Mouse (Mus musculus): ENCODE measurements around the gene Gucd1.

Gucd1 gene

DNA sequence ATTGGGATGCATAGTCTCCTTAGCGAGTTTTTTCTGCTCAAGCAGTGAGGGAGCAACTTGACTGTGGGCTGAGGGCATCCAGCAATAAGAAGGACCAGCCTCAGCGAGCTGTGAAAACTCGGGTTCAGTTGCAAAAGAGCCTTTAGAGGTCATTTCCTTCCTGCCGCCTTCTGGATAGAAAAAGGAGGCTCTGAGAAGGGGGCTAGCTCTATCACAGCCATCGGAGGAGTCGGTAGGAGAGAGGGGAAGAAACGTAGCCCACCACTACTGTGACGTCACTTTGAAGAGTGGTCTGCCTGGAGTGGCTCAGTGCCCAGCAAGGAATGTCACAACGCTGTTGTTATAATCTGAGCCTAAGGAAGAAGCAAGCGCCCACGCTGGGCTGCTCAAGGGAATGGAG, 190.7 kb downstream of the Gucd1 start:
- no peak for DNase-seq (ENCODE audit: low spot score in 2 of 2)

- peak in 1 of 2 experiments; percentile 62 for DNase-seq (ENCODE audit: low spot score in 2 of 2)
Observed at GRCm38 (mm10) chr10:75326553-75326952, 191.2 kb downstream of the Gucd1 start.

DNA sequence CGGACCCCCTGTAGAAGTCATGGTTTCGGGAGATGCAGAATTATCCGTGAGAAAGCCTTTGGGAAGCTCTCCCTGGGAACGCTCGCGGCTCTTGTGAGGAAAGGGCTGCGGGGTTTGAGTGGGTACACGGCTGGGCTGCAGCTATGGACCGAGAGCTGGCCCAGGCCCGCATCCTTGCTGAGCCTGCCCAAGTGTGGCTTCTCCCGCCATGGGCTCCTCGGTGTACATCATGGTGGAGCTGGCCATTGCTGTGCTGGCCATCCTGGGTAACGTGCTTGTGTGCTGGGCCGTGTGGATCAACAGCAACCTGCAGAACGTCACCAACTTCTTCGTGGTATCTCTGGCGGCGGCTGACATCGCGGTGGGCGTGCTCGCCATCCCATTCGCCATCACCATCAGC, 192.0 kb downstream of the Gucd1 start:
- no peak for DNase-seq (ENCODE audit: low spot score in 2 of 2)

GRCm38 (mm10) chr10:75324391-75324790, 193.4 kb downstream of the Gucd1 start:
- DNase-seq (ENCODE audit: low spot score in 2 of 2), result no peak

DNA sequence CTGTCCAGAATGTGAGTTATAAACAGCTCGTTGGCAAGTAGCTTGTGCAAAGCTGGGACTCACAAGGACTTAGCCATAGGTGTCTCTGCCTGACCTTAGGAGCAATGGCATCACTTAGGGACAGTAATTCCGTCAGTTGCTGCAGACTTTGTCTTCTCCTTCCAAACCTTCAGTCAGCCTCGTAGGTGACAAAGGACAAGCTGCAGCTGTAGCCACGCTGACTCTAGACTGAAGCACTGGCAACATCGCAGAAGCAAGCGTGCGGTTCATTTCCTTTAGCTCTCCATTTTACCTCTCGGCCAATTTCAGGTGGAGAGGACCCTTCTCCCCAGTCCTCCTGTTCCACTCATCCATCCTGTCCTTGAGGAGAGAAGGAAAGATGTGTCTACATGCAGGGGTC, 193.8 kb downstream of the Gucd1 start:
- DNase-seq (ENCODE audit: low spot score in 2 of 2), result no peak

GRCm38 (mm10) chr10:75322966-75323365, 194.8 kb downstream of the Gucd1 start:
- no peak for DNase-seq (ENCODE audit: low spot score in 2 of 2)

DNA sequence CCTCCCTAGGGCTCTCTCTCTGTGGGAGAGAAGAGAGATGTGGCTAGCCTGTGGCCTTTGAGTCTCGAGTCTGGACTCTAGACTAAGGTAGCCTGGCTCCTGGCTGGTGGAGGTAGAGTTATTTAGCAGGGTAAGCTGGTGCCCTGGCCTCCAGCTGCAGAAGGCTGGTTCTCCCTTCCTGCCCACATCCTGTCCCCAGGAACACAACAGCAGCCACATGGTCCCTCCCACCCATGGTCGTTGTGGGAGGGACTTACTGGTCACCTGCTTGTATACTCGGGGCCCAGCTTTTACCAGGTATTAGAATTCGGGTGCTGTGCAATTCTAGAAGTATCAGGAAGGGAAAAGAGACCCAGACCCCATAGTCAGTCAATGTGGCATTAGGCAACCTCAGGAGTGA, 197.5 kb downstream of the Gucd1 start:
- peak in 1 of 2 experiments; percentile 46 for DNase-seq (ENCODE audit: low spot score in 2 of 2)

GRCm38 (mm10) chr10:75318206-75318605, 199.6 kb downstream of the Gucd1 start:
- DNase-seq (ENCODE audit: low spot score in 2 of 2), result no peak

DNA sequence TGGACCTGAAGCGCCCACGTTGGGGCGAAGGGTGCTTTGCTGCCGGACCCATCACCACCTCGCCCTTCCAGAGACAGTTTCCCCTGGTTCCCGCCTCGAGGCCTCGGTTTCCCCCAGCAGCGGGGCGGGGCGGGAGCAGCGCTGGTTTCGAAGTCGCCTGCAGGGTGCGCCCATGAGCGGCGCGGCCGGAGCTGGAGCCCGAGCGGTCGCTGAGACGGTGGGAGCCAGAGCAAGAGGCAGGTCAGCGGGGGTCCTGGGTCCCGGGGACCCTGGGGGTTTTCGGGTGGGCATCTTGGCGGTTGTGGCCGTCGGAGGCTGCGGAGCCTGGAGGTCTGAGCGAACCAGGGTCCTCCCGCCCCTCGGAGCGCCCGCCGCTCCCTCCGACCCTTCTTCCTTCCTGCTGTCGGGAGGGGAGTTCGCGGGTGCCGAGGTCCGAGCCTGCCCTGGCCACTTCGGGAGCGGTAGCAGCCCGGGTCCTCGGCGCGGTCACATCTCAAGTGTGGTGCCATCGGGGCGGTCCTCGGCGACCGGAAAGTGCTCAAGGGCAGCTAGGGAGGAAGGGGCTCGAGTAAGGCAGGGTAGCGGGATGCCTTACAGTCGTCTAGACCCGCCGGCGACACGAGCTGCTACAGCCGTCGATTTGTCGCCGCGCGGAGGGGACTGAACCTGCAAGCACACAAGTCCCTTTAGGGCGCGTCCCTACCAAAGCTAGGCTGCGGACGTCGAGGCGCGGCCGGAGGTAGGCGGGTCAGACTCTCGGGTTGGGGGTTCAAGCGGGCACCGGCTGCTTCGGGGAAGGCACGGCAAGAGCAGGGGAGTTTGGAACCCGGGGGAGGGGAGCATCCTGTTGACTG, 200.6 kb downstream of the Gucd1 start:
- DNase-seq (ENCODE audit: low spot score in 2 of 2), result peak; percentile 65 to 81

DNA sequence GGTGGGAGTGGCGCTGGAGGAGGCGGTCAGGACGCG, 201.1 kb downstream of the Gucd1 start, which contains the start of gene Adora2a:
Gene Adora2a (plus strand): TSS at position 6 of the 36 bp plus-strand sequence.
- DNase-seq (ENCODE audit: low spot score in 2 of 2), result no peak

DNA sequence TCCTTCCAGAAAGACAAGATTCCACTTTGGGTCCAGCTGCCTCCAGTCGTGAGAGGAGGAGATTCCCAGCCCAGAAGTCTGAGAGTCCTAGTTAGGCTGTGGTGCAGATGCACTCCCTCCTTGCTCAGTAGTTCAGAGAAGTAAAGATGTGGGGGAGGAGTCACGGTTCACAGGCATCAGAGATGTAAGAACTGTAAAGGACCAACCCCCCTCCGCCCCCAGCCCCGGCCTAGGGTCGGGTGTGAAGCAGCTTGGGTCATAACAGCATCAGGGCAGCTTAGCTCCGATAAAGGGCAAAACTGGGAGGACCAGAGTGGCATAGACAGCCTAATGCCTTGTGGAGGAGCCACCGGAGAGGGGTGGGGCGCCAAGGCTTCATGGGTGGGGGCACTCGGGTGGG, 201.3 kb downstream of the Gucd1 start:
- DNase-seq (ENCODE audit: low spot score in 2 of 2), result peak in 1 of 2 experiments; percentile 43

DNA sequence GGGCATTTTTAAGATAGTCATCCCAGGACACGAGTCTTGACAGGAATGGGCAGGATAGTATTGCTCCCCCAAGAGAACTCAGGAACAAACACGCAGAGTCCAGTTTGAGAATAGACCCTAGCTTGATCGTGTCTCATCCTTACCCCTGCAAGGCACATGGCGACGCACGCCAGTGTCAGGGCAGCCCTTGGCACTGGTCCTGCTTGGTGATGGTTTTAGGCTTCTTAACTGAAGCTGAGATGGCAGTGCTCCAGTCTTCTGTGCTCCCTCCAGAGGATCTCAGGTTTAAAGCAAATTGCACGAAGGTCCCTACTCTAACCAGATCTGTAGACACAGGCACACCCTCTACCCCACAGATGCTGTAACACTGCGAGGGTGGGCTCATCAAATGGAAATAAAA, 202.0 kb downstream of the Gucd1 start:
- DNase-seq (ENCODE audit: low spot score in 2 of 2), result no peak

DNA sequence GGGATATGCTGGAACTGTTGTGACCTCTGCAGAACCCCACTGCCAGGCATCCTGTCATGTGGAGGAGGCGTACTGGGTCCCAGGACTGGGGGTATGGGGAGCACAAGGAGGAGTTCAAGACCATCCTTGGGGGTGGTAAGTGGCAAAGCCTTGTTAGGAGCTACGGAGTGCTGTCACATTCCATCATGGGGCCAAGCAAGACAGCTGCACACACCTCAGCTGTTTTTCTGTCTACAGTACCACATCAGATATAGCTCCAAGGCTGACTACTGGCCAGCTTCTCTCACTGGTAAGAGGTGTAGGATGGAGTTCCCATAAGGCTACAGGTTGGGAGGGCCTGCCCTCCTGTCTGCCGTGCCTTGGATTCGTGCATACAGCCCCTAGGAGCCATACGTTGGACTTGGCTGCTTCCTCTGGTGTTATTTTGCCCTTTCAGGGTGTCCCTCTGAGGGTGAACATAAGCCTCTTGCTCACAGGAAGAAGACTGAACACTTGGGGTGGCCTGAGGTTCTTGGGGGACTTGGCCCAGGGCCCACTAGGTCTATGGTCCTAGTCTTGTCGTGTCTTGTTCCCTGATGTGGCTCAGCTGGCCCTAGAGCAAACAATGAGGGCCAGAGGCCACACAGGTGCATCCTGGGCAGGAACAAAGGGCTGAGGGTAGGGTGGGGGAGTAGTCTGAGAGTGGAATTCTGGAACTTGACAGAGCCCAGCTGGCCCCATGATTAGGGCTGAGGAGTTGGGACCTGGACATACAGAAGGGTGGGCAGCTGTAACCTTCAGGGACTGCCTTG, 203.4 kb downstream of the Gucd1 start:
- DNase-seq (ENCODE audit: low spot score in 2 of 2), result no peak

- peak in 1 of 2 experiments; percentile 13 for DNase-seq (ENCODE audit: low spot score in 2 of 2)
Observed at GRCm38 (mm10) chr10:75312361-75312760, 205.4 kb downstream of the Gucd1 start.

GRCm38 (mm10) chr10:75307130-75307529, 210.6 kb downstream of the Gucd1 start:
- DNase-seq (ENCODE audit: low spot score in 2 of 2), result no peak

DNA sequence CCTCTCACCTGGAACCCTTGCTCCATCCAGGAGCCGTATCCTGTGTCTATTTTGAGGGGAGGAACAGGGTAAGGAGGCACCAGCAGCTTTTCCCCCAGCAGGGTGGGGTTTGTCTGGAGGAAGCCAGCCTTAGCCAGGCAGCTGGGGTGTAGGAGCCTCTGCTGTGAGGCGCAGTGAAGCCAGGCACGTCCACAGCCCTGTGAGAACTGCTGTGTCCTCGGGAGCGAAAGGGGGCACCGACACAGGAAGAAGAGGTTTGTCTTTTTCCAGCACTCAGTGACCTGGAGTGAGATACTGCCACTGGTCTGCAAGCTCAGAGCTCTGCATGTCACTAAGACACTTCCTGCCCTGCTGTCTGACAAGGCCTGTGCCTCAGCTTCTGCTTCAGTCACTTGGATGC, 213.4 kb downstream of the Gucd1 start:
- no peak for DNase-seq (ENCODE audit: low spot score in 2 of 2)

DNA sequence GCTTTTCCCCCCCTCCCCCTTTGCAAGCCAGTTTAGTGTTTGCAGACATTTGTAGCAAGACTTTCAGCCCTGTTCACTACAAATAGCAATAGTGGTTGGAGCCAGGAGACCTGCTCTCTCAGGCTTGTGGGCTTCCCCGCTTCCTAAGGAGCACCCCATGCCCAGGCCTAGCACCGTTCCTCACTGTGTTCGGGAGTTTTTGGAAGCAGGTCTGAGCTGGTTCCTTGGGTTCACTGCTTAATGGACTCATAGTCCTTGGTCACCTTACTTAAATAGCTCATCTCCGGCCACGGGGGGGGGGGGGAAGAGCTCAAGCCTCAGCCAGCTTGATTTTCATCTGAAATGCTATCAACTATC, 213.7 kb downstream of the Gucd1 start:
- DNase-seq (ENCODE audit: low spot score in 2 of 2), result no peak

DNA sequence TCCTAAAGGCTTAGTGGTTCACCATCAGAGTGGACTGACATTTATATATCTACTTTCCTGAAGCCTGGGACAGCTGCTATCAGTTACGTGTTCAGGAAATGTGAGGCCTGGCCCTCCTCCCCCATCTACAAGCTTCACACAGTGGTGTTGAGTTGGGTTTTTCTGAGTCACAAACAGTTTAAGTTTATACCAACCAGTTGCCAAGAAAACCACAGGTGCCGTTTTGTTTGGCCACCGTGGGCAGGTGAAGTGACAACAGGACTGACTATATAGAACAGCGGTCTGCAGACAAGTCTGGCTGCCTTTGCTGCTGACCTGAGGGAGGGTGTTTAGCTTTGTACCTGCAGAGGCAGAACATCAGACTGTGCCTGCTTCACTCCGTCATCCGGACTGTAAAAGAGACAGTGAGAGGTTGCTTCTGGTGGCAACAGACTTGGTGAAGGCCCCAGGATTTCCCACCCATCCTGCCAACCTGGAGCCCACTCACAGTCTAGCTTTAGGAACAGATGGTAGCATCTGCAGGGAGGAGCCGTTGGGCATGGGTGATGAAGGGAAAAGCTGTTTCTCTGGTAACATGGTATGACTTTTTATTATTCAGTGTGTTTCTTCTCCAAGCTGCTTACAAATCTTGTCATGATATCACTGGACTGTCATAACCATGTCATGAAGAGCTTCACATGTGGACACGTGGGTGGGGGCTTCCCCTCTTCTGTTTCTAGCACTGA, 214.3 kb downstream of the Gucd1 start:
- peak in 1 of 2 experiments; percentile 72 for DNase-seq (ENCODE audit: low spot score in 2 of 2)

DNA sequence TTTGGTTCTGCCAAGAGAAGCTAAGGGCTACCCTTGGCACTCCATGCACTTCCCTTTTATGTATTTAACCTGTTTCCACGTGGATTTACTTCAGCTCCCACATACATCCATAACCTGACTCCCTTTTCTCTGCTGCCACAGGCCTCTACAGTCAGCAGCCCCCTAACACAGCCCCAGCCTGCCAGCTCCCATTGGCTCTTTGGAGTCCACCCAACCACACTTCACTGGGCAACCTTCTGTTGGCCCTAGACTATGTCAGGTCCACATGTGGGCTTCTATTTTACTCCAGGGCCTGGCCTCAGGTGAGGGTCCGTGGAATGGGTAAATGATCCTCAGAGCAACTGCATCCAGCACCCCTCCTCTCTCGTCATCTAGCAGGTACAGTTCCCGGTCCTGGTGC, 215.2 kb downstream of the Gucd1 start:
- DNase-seq (ENCODE audit: low spot score in 2 of 2), result no peak

DNA sequence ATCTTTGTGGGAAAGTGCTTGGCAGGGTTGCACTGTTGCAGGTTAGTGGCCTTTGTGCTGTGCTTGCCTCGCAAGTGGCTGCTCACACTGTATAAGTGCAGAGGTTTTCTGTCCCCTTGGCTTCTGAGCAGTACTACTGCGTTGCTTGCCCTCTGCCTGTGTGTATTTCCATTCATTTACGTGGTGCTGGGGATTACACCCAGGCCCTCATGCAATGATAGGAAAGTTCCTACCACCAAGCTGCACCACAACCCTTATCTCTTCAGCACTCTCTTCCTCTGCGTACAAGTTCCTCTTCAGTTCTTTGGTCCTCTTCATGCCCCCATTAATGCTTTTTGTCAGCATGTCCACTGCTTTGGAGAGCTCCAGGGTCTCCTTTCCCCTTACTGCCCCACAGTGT, 215.8 kb downstream of the Gucd1 start:
- no peak for DNase-seq (ENCODE audit: low spot score in 2 of 2)

GRCm38 (mm10) chr10:75301195-75301806, 216.5 kb downstream of the Gucd1 start:
- DNase-seq (ENCODE audit: low spot score in 2 of 2), result peak in 1 of 2 experiments; percentile 11

Data from spleen, postnatal 10 days (tissue).